Mouse (Mus musculus): ENCODE results near the gene Kcnmb1.

- TF ChIP-seq EP300 (IDR thresholded peaks at IDR 0.05; ENCODE audit: low read length), result no peak; the same call in 1 of the 2 replicates
- TF ChIP-seq POLR2A (IDR thresholded peaks at IDR 0.05; ENCODE audit: low read depth, low read length), result no peak
- no peak for TF ChIP-seq CTCF (conservative IDR thresholded peaks at IDR 0.05 in 1 of 2, IDR thresholded peaks at IDR 0.05 in 1 of 2; ENCODE audit: low read depth in 2 of 2, low read length in 2 of 2)
- TF ChIP-seq ZC3H11A (IDR thresholded peaks at IDR 0.05; ENCODE audit: low read depth, low read length), result no peak
- peak; percentile 58 for TF ChIP-seq MAZ (IDR thresholded peaks at IDR 0.05; ENCODE audit: low read depth, low read length)
- TF ChIP-seq ZMIZ1 (IDR thresholded peaks at IDR 0.05; ENCODE audit: low read depth, low read length), result no peak; the same call in 1 of the 2 replicates
- TF ChIP-seq MXI1 (IDR thresholded peaks at IDR 0.05; ENCODE audit: low read depth, low read length), result peak; percentile 51
- no peak; the same call in 1 of the 2 replicates for TF ChIP-seq MEF2A (IDR thresholded peaks at IDR 0.05; ENCODE audit: borderline replicate concordance, low read depth, low read length)
- no peak for TF ChIP-seq USF2 (conservative IDR thresholded peaks at IDR 0.05; ENCODE audit: low read depth, low read length)
- no peak for TF ChIP-seq TCF12 (IDR thresholded peaks at IDR 0.05; ENCODE audit: low read depth, low read length)
- TF ChIP-seq RAD21 (IDR thresholded peaks at IDR 0.05; ENCODE audit: low read depth, low read length), result no peak
These were observed 46.7 kb downstream of the Kcnmb1 start for GRCm38 (mm10) chr11:34009316-34010087.

Measured in CH12.LX (cell line).